Mouse (Mus musculus) small intestine, adult 2 months (tissue): ENCODE measurements around the gene Gm9999.

ENCODE experiments used
- CTCF ChIP-seq: fragments of 200-500 bp; IDR thresholded peaks from 2 replicates; pipeline ENCODE4 v1.5.1; 2012; ENCODE audit warnings: low read depth, mild to moderate bottlenecking, control low read depth, inconsistent platforms, low read length, moderate library complexity, mixed read lengths; ENCODE audit not compliant: insufficient replicate concordance, insufficient read length; ENCODE audit errors: extremely low read depth
- POLR2A ChIP-seq: fragments of 200-500 bp; IDR thresholded peaks from 2 replicates; pipeline ENCODE4 v1.6.1; 2012; ENCODE audit warnings: low read depth, mild to moderate bottlenecking, control low read depth, inconsistent platforms, low read length, moderate library complexity

DNA sequence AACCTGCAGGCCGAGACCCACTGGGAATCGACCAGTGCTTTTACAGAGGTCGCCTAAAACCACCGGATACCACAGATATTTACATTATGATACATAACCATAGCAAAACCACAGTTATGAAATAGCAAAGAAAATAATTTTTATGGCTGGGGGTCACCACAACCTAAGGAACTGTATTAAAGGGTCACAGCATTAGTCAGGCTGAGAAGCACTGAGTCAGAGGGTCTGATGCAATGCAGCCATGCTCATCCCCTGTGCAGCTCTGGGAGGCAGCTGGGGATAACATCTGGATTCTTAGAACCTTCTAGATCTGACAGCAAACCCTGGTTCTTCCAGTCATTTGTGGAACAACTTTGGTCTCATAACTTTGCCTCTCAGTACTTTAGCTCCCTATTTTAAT is 48.0 kb downstream of the Gm9999 start:
- TF ChIP-seq POLR2A (no peak), CTCF (no peak)
